Mouse (Mus musculus): Measurements from ENCODE around the gene Olfr832. TPM values are rescaled to one million over a fixed set of nuclear protein-coding genes. Genes with fewer than 3 reads are reported as not detected.

Gene Olfr832
- polyA plus RNA-seq (2012; rRNA removed; ENCODE audit: low replicate concordance), result not detected in 2 replicates

DNA sequence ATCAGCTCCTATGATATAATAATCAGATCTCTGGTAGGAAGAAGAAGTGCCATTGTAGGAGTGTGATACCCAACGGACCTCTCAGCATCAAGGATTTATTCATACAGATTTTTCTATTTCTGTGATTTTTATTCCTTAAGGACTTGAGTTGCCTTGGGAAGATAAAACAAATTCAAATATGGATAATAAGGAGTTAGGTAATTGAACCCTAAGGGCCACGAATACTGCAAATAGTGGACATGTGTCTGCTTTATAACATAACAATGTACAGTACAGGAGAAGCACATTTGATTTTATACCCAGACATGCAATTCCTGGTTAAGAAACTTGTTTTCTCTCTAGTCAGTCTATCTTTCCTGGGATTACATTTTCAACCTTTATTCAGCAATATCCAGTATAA, at the start of gene Olfr832:
Olfr832 (plus strand) TSS at position 301 of the 400 bp plus-strand sequence.

DNA sequence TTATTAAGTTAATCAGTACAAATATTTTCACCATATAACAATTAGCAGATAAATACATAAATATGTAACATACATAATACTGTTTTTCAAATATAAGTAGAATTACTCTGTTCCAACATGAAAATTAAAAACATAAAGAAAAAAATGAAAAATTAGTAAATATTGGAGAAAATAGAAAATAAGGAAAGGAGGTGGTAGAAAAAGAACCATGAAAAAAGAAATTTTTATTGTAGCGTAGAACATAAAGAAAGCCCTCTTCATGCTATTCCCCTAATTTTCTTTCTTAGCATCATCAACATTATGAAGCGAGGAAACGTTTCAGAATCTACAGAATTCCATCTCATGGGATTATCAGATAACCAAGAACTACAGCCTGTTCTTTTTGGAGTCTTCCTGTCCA, 50.8 kb downstream of the Olfr832 start, which contains the start of gene Olfr834:
Olfr834 (plus strand) TSS at position 301 of the 400 bp plus-strand sequence.

Other genes with a start within 250 kb of the Olfr832 start
- not detected in 2 replicates for gene Olfr24, start 173.1 kb upstream of the Olfr832 start, polyA plus RNA-seq (2012; rRNA removed; ENCODE audit: low replicate concordance)
- gene Olfr828, start 117.6 kb upstream of the Olfr832 start, polyA plus RNA-seq (2012; rRNA removed; ENCODE audit: low replicate concordance), result not detected in 2 replicates
- gene Olfr829, start 82.2 kb upstream of the Olfr832 start, polyA plus RNA-seq (2012; rRNA removed; ENCODE audit: low replicate concordance), result not detected in 2 replicates
- gene Olfr830, start 62.4 kb upstream of the Olfr832 start, polyA plus RNA-seq (2012; rRNA removed; ENCODE audit: low replicate concordance), result not detected in 2 replicates
- not detected in 2 replicates for gene Olfr834, start 50.9 kb downstream of the Olfr832 start, polyA plus RNA-seq (2012; rRNA removed; ENCODE audit: low replicate concordance)
- gene Olfr835, start 95.6 kb downstream of the Olfr832 start, polyA plus RNA-seq (2012; rRNA removed; ENCODE audit: low replicate concordance), result not detected in 2 replicates
- gene Olfr836, start 183.3 kb downstream of the Olfr832 start, polyA plus RNA-seq (2012; rRNA removed; ENCODE audit: low replicate concordance), result not detected in 2 replicates
- not detected in 2 replicates for gene Olfr837, start 199.2 kb downstream of the Olfr832 start, polyA plus RNA-seq (2012; rRNA removed; ENCODE audit: low replicate concordance)
- not detected in 2 replicates for gene Olfr839-ps1, start 240.2 kb downstream of the Olfr832 start, polyA plus RNA-seq (2012; rRNA removed; ENCODE audit: low replicate concordance)

All from duodenum, adult 2 months (tissue).